Mouse (Mus musculus) midbrain, embryonic 16.5 days (tissue): Measurements from ENCODE around the gene Asap2. TPM values are rescaled to one million over a fixed set of nuclear protein-coding genes. Genes with fewer than 3 reads are reported as not detected.

Experiments used
- ATAC-seq: fragments of 200-750 bp; cut with Nextera tagmentation; 2 replicates; pipeline ENCODE4 v1.8.0; 2017; ENCODE audit warnings: moderate TSS enrichment
- H3K27ac ChIP-seq: fragments of 300-500 bp; sonication (generic); 2 replicates; pipeline ENCODE4 v1.5.1; 2014; ENCODE audit warnings: mild to moderate bottlenecking, low read length, mixed read lengths
- H3K27me3 ChIP-seq: fragments of 300-500 bp; sonication (generic); 2 replicates; pipeline ENCODE4 v1.6.1; 2014; ENCODE audit warnings: low read depth, low read length, mixed read lengths; ENCODE audit not compliant: control insufficient read depth, insufficient read depth
- H3K36me3 ChIP-seq: fragments of 300-500 bp; sonication (generic); 2 replicates; pipeline ENCODE4 v1.6.1; 2014; ENCODE audit warnings: mild to moderate bottlenecking, low read length, moderate library complexity, mixed read lengths; ENCODE audit not compliant: control insufficient read depth, insufficient read depth
- H3K4me1 ChIP-seq: fragments of 300-500 bp; sonication (generic); 2 replicates; pipeline ENCODE4 v1.6.1; 2014; ENCODE audit warnings: mild to moderate bottlenecking, low read length, mixed read lengths; ENCODE audit not compliant: control insufficient read depth, insufficient read depth
- H3K4me2 ChIP-seq: fragments of 300-500 bp; sonication (generic); 2 replicates; pipeline ENCODE4 v1.6.1; 2014; ENCODE audit warnings: mild to moderate bottlenecking, low read length, mixed read lengths
- H3K4me3 ChIP-seq: fragments of 300-500 bp; sonication (generic); 2 replicates; pipeline ENCODE4 v1.5.1; 2014; ENCODE audit warnings: low read depth, mild to moderate bottlenecking, low read length, moderate library complexity, mixed read lengths
- H3K9ac ChIP-seq: fragments of 300-500 bp; sonication (generic); 2 replicates; pipeline ENCODE4 v1.6.1; 2014; ENCODE audit warnings: low read depth, low read length, mixed read lengths
- H3K9me3 ChIP-seq: fragments of 300-500 bp; sonication (generic); replicated peaks from 2 replicates; pipeline ENCODE4 v1.6.1; 2014; ENCODE audit warnings: mild to moderate bottlenecking, low read length, mixed read lengths; ENCODE audit not compliant: control insufficient read depth, poor library complexity, severe bottlenecking
- WGBS: fragments of 180-500 bp; shearing (Covaris S2); extraction: QIAGEN DNeasy Blood & Tissue Kit; methylation state at CpG from one replicate; pipeline ENCODE4 v1.1.7; 2014; 5-methylcytosine and 5-hydroxymethylcytosine counted together
- polyA plus RNA-seq: library from polyadenylated mRNA; unstranded; fragments of >200 nt; fragmentation: Nextera tagmentation; extraction: Ambion mirVana; gene quantifications from 2 replicates; pipeline ENCODE4 v1.2.1, GENCODE M21; 2015

Gene Asap2
- polyA plus RNA-seq, 1 experiment from 2014 or later, result 10.2 TPM

DNA sequence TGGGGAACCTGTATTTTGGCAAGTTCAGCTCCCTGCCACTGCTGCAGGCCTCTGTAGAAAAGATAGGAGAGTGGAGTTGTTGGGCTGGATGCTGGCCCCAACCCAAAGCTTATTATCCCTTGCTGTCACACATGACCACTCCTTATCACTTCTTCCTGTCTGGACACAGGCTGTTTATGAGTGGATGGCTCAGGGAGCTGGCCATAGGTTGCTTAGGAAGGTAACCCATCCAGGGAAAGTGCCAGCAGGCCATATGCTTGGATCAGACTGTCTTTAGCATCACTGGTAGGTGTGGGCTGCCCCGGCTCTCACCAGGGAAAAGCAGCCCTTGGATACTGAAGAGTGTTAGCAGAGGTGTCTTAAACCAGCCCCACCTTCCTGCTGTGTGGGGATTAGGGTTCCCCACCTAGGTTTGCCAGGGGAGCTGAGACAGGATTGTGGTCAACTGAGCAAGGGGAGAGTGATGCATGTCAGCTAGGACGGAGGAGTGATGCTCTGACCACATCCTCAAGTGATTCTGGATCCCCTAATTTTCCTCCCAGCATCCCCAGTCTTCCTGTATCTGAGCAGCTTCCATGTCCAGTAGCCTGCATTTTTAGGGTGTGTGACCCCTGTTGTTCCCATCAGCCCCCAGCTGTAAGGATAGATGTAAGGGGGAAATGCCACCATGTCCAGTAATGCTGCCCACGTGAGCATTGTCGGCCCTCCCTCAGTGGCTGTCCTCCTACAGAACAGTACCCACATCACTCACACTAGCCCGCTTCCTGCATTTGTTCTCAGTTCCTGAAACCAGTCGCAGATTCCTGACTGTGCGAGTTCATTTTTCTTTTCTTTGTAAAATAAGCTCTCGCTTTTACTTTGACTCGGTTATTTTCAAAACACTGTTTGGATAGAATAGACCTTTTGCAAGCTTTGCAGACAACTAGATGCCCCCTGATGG, 138.9 kb downstream of the Asap2 start:
- no peaks in the 10 kb centered on the region for H3K27me3 ChIP-seq
- H3K4me3 ChIP-seq, result no peak overlapping the region
- no peak overlapping the region for H3K27ac ChIP-seq
- 81% methylated on average over 9 of the region's 9 CpGs for WGBS
- H3K4me1 ChIP-seq, result peaks cover 52% of the 10 kb centered on the region
- ATAC-seq, result no peak
- no peaks in the 10 kb centered on the region for H3K36me3 ChIP-seq
- H3K9me3 ChIP-seq, result no peaks in the 10 kb centered on the region
- no peak overlapping the region for H3K4me2 ChIP-seq
- no peak overlapping the region for H3K9ac ChIP-seq

DNA sequence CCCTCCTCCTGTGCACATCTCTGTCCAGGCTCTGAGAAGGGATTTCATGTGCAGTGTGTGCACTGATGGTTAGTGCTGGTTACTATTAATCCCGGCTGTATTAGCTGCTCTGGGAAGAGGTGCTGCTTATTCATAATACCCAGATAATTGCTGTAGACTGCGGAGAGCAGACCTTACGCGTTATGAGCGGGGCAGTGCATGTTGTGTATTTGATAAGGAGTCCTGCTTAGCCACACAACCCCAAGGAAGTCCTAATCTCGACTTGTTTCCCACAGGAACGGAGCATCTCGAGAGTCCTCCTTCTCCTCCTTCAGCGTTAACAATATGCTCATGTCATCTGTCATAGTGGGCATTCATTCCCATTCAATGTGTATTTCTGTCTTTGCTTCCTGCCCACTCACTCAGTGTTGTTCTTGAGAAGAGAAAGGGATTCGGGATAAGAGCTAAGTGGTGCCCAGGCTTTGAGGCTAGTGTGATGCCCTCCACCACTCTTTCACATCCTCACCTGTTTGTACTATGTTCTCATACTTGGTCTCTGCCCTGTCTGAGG, 140.1 kb downstream of the Asap2 start:
- WGBS, result 60% methylated on average over 10 of the region's 10 CpGs
- peaks cover 57% of the 10 kb centered on the region for H3K4me1 ChIP-seq
- no peaks in the 10 kb centered on the region for H3K27me3 ChIP-seq

DNA sequence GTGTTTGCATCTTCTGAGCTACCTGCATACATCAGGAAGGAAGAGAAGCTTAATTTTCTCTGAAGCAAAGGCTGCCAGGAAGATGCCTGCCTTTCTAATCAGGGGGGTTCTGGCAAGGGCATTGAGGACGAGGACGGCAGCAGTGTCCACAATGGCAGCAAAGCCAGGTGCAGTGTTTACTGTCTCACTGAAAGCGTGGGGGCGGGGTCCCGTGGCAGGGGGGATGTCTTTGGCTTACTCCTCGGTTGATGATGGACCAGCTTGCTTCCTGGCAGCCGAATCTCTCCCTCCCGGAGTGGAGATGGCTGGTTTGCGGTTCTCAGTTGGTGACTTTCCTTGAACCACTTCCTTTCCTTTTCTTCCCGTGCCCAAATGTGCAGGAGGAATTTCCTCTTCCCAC, 142.3 kb downstream of the Asap2 start:
- Histone ChIP-seq H3K27ac (no peak overlapping the region; the same call in 1 of the 2 replicates), H3K9ac (peak overlapping the region; percentile 12; the same call in 1 of the 2 replicates), H3K9me3 (no peaks in the 10 kb centered on the region), H3K4me1 (peaks cover 42% of the 10 kb centered on the region), H3K4me3 (no peak overlapping the region), H3K36me3 (no peaks in the 10 kb centered on the region), H3K4me2 (peak overlapping the region; percentile 22; the same call in 1 of the 2 replicates), H3K27me3 (no peaks in the 10 kb centered on the region)
- 42% methylated on average over 10 of the region's 10 CpGs for WGBS
- no peak for ATAC-seq

More for the DNA sequence above, 140.1 kb downstream of the Asap2 start:
- ATAC-seq, result no peak
- no peak overlapping the region for H3K9ac ChIP-seq
- H3K4me3 ChIP-seq, result no peak overlapping the region
- H3K9me3 ChIP-seq, result no peaks in the 10 kb centered on the region
- no peak overlapping the region for H3K27ac ChIP-seq
- no peaks in the 10 kb centered on the region for H3K36me3 ChIP-seq
- no peak overlapping the region for H3K4me2 ChIP-seq

DNA sequence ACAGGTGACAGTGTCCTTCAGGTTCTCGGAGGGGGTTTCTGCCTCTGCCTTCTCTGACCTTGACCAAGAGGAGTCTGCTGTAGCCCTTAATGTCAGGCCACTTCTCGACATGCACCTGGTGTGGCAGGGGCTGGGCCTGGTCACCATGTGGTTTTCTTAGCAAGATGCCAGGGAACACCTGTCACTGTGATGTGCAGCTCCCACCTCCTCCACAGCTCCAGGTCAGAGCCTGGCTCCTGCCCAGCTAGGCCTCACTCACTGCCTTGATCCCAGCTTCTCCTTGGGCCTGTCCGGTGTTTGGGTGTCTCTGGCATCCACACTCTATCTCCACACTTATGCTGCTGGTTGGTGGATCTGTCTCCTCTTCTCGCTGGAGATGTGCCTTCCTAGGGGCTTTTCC, 142.8 kb downstream of the Asap2 start:
- Histone ChIP-seq H3K4me3 (no peak overlapping the region), H3K27ac (no peak overlapping the region; the same call in 1 of the 2 replicates), H3K36me3 (no peaks in the 10 kb centered on the region), H3K4me2 (no peak overlapping the region), H3K4me1 (peaks cover 41% of the 10 kb centered on the region), H3K9me3 (no peaks in the 10 kb centered on the region), H3K9ac (no peak overlapping the region), H3K27me3 (no peaks in the 10 kb centered on the region)
- ATAC-seq, result no peak
- WGBS, result 75% methylated on average over 4 of the region's 4 CpGs

DNA sequence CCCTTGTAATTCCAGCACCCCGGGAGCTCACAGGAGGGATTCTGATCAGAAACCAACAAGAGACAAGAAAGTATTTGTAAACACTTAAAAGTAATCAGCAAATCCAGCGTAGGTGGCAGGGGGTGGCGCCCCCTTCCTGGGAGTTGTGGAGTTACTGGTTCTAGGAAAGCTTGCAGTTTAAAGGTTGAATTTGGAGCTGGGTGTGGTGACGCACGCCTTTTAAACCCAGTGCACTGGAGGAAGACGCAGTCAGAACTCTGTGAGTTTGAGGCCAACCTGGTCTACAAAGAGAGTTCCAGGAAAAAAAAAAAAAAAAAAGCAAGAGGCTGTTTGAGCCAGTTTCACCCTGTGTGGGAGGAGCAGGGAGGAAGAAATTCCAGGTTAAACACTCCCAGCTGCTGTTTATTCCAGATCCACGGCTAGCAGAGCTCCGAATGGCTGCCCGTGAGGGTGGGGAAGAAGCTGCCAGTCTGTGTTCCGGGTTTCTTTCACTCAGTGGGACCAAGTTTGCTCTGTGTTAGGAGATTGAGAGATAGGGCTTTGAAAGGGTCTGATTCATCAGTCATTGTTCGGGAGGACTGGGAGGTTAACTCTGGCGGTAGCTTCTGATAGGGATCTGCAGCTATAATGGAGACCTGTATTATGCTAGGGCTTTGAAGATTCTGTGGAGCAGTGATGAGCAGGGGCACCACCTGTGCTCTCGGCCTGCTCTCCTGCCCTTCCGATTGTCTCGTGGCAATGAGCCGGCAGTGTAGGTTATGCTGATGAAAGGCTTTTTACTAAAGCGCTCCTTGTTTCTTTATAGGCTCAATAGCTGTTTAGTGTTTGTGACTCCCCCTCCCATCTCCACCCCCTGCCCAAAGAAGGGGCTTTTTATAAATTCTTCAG, 144.0 kb downstream of the Asap2 start:
- ATAC-seq, result peak; percentile 16; the same call in 1 of the 2 replicates
- Histone ChIP-seq H3K4me1 (peaks cover 34% of the 10 kb centered on the region), H3K4me3 (no peak overlapping the region), H3K9ac (no peak overlapping the region), H3K36me3 (no peaks in the 10 kb centered on the region), H3K27ac (no peak overlapping the region), H3K4me2 (no peak overlapping the region), H3K9me3 (no peaks in the 10 kb centered on the region), H3K27me3 (no peaks in the 10 kb centered on the region)
- WGBS, result 42% methylated on average over 17 of the region's 17 CpGs

DNA sequence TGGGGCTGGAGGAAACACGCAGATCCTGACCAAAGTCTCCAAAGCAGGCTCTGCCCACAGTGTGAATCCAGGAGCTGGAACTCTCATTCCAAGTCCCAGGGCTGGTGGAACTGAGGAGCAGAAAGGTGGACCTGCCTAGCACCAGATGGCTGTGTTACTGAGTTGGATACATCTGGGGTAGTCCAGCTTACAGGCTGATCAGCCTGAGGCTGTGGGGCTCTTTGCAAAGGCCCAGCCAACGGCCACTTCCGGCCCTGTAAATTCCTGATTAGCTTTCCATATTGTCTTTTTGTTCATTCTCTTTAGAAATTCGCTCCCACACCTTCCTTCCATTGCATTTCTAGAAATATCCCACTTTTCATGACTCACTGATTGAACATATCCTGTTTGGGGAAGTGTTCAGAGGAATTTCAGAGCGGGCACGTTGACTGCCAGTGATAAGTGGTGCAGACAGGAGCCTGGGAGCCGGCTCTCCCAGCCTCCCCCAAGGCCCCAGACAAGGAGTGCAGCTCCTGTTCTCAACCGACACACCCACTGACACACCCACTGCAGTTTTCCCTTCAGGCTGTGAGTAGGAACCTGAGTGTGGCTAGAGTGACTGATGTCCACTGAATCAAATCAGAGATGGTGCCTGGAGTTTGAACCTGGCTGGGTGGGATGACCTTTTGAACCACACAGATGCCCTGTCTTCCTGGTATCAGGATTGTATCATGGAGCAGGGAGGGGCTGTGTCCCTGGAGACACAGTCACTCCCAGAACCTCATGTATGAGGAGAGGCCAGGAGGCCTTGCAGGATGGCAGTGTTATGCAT, 145.6 kb downstream of the Asap2 start:
- H3K27ac ChIP-seq, result peak overlapping the region; percentile 33; the same call in 1 of the 2 replicates
- H3K9ac ChIP-seq, result no peak overlapping the region
- peaks cover 38% of the 10 kb centered on the region for H3K4me1 ChIP-seq
- H3K4me2 ChIP-seq, result no peak overlapping the region
- H3K27me3 ChIP-seq, result no peaks in the 10 kb centered on the region
- H3K36me3 ChIP-seq, result no peaks in the 10 kb centered on the region
- ATAC-seq, result peak; percentile 19; the same call in 1 of the 2 replicates
- 78% methylated on average over 8 of the region's 8 CpGs for WGBS
- no peak overlapping the region for H3K4me3 ChIP-seq
- H3K9me3 ChIP-seq, result no peaks in the 10 kb centered on the region

DNA sequence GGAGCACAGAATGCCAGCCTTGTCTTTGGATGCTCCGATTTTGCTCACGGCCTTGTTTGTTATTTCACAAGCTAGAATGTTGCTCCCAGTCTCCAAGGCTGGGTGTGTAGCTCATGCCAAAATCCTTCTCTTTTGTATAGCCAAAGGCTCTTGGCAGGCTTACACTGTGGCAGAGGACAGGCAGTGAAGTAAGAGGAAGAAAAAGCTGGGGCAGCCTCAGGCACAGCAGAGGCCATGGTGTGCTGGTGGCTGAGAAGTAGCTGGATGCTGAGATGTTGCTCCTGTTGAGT, 146.1 kb downstream of the Asap2 start:
- Histone ChIP-seq H3K4me2 (no peak overlapping the region), H3K4me1 (peaks cover 35% of the 10 kb centered on the region), H3K9ac (no peak overlapping the region), H3K36me3 (no peaks in the 10 kb centered on the region), H3K27me3 (no peaks in the 10 kb centered on the region), H3K9me3 (no peaks in the 10 kb centered on the region), H3K27ac (peak overlapping the region; percentile 33; the same call in 1 of the 2 replicates), H3K4me3 (no peak overlapping the region)
- ATAC-seq, result peak; percentile 49
- WGBS, result 77% methylated on average over 2 of the region's 2 CpGs

DNA sequence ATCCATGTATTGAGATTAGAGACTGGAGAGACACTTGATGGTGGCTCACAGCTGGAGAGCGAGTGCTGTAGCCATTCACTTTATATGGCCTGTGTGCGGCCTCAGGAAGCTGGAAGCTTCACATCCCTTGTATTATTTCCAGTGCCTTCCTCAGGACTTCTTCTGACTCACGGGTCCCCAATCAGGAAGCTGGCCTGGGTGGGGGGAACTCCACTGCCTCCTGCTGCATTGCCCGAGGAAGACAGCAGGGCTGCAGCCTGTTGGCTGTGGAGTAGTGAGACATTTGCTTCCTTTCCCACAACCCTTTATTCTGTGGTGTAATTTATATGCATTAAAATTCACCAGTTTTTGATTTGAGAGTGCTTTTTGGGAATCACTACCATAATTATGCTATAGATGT, 149.3 kb downstream of the Asap2 start:
- no peak overlapping the region for H3K4me2 ChIP-seq
- no peak overlapping the region; the same call in 1 of the 2 replicates for H3K27ac ChIP-seq
- peaks cover 12% of the 10 kb centered on the region for H3K4me1 ChIP-seq
- no peak overlapping the region for H3K4me3 ChIP-seq
- no peak for ATAC-seq
- no peak overlapping the region for H3K9ac ChIP-seq
- no peaks in the 10 kb centered on the region for H3K9me3 ChIP-seq
- no peaks in the 10 kb centered on the region for H3K27me3 ChIP-seq
- no peaks in the 10 kb centered on the region for H3K36me3 ChIP-seq
- 56% methylated on average over 4 of the region's 4 CpGs for WGBS
